Mouse (Mus musculus) testis, postnatal 14 days (tissue): ENCODE measurements around the gene Gm8439.
"Not testable (repeated sequence)": the region's sequence is repeated elsewhere in the genome, so short reads cannot be mapped to it uniquely, and the experiment has no call there.

Source experiments
- DNase-seq: peaks from one replicate; pipeline ENCODE4 v3.0.0; 2021; ENCODE audit warnings: low spot score

Gene Gm8439

DNA sequence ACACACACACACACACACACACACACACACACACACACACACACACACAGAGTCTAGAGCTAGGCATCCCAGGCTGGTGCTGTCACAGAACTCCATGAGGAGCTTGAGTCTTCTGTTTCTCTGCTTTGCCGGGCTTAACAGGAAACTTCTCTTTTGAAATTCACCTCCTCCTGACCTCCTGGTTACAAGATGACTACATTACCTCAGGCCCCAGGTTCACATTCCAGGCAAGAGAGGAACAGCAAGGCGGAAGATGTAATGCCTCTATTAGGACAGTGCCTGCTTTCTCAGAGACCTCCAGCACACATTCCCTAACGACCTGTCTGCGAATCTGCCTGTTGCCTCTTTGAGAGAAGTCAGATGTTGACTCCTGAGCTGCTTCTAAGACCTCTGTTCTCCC, at the start of gene Gm8439:
TSS of gene Gm8439 (plus strand) at position 301 of the 400 bp plus-strand sequence.
- DNase-seq: no peak

DNA sequence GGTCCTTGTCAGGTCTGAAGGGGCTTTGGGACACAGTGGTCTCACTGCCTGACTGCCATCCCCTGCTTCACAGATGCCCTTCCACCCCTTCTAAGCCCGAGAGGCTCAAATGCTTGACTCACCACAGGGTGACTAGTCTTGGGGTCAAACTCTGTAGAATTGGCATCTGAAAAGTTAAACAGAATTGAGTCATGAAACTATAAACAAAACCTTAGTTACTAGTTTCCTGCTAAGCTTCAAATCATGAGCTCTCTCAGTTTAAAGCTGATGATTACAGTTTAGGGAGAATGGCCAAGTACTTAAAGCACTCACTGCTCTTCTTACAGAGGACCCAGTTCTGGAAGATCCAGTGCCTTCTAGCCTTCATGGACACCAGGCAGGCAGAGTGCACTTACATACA, 43.6 kb upstream of the Gm8439 start:
- no peak for DNase-seq

DNA sequence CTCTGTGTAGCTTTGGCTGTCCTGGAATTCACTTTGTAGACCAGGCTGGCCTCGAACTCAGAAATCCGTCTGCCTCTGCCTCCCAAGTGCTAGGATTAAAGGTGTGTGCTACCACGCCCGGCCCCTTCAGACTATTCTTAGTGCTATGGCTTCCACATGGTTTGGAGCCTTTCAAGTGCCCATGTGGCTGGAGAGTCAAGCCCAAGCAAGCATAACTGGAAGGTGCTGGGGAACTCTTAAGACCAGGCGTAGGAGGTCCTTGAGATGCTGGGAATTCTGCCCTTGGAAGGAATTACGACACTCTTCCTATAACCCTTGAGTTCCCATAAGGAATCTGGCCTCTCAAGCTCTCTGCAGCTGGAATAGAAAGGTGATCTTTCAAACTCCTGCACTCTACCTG, 32.0 kb upstream of the Gm8439 start:
- no peak for DNase-seq

DNA sequence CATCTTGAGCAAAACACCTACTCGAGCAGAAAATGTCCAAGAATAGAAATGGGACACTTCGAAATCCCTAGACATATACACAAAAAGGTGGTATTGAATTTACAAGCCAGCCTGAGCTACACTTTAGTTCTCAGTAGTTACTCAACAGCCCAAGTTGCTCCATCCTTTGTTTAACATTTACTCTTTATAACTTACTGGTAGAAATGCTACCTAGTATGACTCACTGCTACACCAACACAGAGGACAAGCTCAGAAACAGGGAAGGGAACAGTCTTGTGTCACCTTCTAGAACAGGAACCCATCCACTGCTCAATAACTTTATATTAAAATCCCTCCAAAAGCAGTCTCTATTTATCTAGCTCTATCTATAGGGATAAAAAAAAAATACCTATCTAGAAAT, 22.8 kb upstream of the Gm8439 start:
- no peak for DNase-seq

DNA sequence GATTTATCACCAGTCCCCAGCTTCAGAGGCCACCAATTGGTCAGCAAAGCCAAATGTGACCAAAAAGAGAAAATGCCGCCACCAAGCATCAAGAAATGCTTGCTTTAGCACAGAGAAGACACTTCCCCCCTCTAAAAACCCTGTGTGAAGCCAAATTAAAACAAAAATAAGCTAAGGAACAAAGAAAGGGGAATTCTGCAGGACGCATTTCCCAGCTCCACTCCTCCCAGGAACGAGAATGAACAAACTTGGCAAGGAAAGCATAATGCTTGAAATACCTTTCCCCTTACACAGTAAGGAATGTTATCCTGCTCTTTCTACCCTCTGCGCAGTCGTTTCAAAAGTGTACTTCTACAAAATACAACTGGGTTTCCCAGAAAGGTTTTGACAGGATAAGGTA, 20.5 kb upstream of the Gm8439 start:
- no peak for DNase-seq

DNA sequence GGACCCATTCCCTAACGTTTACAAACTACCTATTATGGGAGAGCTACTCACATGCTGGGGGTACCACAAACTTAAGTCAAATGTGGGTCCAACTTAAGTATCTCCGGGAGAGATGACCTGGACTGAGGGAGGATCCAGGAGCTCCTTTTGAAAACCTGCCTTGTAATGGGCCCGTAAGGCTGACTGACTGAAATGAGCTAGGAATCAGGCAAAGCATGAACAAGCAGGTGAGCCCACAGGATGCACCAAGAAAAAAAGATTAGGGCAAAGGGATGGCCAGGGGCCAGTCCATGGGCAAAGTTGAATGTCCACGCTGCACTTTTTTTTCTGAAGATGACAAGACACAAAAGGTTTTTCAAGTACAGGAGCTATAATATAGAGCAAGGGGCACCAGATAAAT, 19.5 kb upstream of the Gm8439 start:
- DNase-seq: no peak

DNA sequence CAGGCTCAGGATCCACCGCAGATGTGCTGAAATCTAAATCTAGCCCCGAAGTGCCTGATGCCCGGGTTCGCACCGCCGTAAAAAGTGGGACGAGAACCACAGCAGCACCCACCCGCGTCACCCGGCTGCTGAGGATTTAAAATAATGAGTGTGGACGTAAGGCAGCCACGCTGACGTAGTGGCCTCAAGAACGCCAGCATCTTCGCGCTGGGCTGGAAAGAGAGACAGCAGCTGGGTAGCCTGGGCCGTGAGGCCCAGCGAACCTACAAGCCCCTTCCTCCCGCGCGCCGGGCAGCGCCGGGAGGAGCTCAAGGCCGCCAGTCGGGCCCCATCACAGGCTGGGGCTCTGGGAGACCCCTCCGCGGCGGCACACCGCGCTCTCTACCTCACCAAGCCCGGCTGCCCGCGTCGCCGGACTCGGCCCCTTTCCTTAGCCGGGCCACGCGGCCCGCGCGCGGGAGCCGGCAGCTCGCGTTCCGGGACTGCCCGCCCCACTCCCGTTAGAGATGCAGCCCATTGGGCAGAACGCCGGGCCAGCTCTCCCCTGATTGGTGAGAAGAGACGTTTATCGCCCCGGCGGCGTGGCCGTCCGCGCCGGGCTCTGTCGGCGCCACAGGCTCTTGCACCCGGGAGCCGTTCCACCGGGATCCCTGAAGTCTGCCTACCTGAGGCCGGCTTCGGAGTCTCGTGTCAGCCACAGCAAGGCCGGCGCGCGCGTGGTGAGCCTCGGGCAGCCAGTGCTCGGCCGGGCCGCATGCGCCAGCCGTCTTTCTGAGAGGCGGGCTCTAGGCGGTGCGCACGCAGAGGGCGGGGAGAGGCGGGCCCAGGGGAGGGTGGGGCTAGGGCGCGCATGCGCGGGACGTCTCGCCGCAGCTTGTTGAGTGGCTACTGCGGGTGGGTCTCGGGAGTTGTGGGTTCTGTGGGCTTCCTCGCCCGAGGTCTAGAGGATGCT, 18.8 kb upstream of the Gm8439 start, which contains the start of gene Ctps:
TSS of gene Ctps (minus strand) at position 791 of the 952 bp plus-strand sequence.
- peak; percentile 96 for DNase-seq

DNA sequence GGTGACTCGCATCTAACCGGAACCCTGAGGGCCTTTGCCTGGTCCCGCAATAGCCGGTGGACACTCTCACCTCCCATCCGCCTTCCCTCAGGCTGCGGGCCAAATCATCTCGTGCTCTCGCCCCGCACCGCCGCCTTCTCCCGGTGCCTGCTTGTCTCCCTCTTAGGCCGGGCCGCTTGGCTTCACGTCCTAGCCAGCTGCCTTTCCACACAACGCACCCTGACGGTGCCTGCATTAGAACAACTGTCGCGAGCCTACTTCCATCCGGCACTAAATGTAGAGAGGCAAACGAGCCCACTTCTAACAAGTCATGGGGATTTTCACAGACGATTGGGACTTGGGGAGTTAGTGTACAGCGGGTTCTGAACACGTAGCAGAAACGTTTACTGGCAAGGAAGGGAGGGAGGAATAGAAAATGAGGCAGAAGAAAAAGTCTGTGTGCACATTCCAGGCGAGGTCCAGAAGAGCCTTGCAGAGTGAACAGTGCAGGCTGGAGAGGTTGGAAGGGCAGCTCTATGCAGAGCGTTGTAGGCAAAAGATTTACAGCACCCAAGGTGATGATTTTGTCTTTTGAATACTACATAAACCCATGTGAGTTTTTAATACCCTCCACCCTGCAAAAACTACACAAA, 18.0 kb upstream of the Gm8439 start:
- DNase-seq: no peak

DNA sequence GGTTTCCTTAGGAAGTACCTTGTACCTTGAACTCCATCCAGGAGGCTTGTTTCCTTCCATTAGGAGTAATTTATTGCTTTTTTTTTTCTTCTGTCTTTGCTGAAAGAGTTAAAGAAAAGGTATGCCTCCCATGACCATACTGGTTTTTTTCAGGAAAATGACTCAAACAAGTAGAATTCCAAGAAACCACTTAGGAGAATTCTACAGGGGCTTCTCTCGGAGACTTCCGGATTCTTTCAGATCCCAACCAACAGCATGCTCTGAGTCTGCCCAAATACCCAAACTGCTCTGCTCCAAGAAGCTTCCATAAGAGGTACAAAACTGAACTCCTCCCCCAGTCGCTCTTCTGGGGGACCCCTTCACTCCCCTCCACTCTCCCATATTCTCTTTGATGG, 17.5 kb upstream of the Gm8439 start:
- DNase-seq: no peak

DNA sequence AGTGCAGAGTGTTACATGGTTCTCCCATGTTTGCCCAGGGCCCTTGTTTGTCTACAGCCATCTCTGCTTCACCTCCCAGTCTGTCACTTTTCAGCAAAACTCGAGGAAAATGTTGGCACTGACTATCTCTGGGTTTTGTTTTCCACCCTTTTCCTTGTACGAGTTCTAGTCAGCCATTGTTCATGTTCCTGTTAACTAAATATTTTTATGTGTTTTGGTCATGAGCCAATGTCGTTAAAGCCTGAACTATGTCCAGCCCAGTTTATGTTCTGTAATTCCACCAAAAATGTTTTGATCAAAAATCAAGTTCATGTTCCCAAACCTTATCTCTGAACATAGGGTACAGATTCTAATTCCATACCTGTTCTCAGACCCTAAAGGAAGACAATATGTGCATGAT, 16.9 kb upstream of the Gm8439 start:
- DNase-seq: no peak

DNA sequence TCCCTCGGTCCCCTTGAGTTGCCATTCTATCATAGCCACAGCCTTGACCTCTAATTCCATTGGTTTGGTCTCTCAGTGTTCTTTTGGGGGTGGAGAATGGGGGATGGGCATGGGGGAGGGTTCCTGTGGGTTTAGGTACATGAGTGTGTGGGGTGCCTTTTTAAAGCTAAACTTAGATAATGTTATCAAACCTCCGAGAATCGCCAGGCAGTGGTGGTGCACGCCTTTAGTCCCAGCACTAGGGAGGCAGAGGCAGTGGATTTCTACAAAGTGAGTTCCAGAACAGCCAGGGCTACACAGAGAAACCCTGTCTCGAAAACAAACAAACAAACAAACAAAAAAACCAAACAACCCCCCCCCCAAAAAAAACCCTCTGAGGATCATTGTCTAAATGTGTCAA, 7.7 kb upstream of the Gm8439 start:
- no peak for DNase-seq

DNA sequence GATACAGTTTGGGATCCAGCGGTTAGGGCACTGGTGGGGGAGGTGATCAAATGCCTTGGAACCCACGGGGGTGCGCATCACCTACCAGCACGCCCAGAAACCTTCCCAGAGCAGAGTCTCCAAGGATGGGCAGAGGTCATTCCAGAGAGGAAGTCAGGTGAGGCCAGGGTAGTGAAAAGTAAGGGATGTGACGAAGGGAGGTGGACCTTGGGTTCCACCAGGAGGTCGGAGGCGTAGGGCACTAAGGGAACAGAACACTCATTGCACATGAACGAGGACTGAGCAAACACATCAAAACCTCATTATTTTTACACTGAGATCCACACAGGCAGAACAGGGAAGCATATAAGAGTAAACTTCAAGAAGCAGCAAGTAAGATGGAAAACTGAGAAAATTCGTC, 6.8 kb upstream of the Gm8439 start:
- DNase-seq: no peak

DNA sequence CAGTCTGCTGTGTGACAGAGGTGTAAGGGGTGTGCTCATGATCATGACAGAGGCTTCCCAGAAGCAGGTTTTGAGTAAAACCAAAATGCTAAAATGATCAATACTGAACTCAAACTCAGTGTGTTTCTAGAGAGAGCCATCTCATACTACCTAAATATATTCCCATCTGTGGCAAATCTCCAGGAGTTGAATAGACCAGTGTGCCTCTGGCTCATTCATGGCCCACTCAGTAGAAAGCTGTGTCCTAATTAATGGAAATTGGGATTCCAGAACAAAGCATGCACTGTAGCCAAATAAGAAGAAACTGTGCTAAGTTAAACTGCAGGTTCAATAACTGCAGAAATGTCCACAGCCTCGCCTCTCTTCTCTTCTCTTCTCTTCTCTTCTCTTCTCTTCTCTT, 1.6 kb upstream of the Gm8439 start:
- DNase-seq: no peak

DNA sequence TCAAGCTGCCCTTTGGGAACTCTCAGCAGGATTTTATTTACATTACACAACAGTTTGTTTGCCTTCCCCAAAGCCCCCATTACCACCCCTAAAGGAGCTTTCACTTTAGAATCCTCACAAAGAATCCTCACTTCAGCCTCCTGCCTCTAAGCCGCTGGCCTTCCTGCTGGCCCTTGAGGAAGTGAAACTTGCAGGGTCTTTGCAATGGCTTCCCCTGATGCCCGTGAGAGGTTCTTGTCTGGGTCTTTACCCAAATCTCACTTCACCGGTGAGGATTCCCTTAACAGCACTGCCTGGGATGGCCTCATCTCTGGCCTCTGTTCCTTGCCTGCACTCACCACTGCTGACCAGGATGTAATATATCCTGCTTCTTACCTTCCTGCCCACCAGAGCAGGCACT, 525 bp downstream of the Gm8439 start:
- no peak for DNase-seq

DNA sequence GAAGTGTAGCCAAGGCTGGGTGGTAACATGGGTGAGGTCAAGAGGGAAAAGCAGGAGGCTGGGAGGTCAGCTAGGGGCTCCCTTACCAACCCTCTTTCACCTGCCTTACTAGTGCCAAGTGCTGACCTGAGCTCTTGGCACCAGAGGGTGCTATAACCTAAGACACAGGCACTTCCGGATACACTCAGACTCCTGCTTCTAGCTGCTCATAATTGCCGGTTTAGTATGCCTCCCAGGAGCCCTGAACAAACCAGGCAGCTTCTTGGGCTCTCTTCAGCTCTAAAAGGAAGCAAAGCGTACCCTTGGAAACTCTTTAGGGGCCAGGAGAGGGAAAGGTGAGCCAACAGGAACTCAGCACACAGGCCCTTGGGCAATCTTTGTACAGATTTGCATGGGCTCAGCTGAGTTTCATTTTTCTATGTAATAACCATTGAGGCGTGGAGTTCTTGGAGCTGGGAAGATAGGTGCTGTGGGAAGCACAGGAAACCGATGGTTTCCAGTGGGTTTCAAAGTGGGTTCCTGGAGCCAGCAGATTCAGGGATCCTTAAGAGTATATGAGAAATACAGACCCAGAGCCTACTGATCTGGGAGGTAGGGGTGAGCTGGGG, 1.4 kb downstream of the Gm8439 start:
- peak; percentile 33 for DNase-seq

DNA sequence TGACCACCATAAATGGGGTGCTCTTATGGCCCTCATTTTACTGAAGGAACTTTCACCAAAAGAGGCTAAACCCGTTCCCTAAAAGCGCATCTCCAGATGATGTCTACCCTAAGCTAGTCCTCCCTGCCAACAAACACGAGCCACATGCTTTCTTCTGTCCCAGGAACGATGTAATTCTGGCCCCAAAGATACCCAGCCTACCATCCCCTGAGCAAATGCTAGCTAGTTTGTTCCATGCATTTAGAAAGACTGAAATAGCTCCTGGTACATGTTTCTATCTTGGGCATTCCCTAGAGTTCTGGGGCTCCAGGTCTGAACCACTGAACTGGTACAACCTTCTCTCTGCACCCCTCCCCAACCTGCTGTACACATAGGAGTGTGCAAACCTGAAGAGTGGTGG, 2.4 kb downstream of the Gm8439 start:
- DNase-seq: no peak

DNA sequence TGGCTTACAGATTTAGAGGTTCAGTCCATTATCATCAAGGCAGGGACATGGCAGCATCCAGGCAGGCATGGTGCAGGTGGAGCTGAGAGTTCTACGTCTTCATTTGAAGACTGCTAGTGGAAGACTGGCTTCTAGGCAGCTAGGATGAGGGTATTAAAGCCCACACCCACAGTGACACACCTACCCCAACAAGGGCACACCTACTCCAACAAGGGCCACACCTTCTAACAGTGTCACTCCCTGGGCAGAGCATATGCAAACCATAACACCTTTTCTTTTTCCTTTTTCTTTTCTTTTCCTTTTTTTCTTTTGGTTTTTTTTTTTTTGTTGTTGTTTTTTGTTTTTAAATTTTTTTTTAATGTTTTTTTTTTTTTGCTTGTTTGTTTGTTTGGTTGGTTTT, 7.7 kb downstream of the Gm8439 start:
- DNase-seq: not testable (repeated sequence)

DNA sequence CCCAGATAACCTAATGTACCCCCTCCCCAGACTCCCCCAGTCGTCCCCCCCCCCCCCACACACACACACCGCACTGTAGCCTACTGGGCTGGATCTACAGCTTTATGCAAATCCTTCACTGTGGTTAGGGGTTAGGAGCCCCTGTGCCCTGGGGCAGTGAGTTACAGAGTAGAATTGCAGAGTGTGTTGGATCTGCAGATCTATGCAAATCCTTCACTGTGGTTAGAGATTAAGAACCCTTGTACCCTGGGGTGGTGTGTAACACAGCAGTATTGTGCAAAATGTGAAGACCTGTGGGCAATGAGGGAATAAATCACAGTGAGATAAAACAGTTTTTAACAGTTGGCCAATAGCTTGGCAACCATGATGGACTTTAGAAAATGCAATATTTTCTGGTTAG, 10.4 kb downstream of the Gm8439 start:
- DNase-seq: no peak

DNA sequence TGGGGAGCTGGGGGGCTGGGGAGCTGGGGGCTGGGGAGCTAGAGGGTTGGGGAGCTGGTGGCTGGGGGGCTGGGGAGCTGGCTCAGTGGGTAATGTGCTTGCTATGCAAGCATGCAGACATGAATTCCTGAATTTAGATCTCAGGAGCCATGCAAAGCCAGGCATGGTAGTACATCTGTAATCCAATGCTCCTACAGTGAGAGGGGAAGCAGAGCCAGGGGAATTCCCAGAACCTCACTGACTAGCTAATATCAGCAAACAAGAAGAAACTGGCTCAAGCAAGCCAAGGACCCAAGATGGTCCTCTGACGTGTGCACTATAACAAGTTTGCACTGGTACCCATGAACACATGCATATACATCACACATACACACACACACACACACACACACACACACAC, 13.2 kb downstream of the Gm8439 start:
- no peak for DNase-seq

DNA sequence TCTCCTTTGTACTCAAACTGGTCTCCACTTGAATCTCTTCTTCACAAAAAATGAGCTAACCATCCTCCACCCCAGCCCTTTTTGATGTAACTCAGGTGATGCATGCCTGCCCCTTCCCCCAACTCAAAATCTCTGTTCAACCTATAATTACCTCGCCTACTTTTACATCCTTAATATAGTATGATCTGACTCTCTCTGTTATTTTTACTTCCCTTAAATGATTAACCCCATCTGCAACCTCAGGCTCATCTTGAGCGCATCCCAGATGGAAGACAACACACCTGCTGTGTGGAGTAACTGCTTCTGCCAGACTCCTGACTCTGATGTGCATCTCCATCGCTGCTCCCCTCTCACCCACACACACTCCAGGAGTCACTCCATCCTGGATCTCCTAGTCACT, 14.1 kb downstream of the Gm8439 start:
- DNase-seq: no peak

DNA sequence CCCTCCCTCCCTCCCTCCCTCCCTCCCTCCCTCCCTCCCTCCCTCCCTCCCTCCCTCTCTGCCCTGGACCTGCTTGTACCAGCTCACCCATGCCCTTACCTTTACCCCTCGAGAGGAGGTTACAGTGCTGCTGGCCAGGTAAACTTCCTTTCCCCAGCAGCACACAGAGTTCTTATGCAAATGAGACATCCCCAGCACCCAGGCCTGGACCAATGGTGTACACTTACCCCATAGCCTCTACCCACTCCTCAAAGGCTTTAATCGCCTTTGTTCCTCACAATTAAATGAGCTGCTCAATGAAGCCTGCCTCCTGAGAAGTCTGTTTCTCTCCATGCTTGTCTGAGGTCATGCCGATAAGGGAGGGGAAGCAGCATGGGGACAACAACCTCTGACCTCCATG, 18.4 kb downstream of the Gm8439 start:
- no peak for DNase-seq

DNA sequence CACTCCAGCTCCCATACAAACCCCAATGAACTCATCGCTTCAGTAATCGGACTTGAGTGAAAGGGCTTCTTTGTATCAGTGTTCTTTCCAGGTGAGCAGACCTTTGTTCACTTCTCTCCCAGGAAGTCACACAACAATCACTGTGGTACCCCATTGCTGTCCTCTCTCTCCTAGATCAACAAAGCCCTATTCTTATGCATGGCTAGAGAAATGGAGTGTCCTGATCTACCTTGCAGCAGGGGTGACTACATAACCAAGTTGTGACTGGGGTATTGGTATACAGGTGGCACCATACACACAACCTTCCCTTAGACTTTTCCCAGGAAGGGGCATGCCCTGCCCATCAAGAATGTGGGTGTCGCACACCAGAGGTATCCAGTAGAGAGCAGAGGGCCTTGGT, 22.5 kb downstream of the Gm8439 start:
- no peak for DNase-seq
